Mouse (Mus musculus) liver, embryonic 14.5 days (tissue): ENCODE data around the gene Sohlh2.

ENCODE experiments used
- CTCF ChIP-seq: IDR thresholded peaks from 2 replicates; pipeline ENCODE4 v1.5.1; 2016; ENCODE audit warnings: antibody characterized with exemption, low read depth, control low read depth
- EP300 ChIP-seq: IDR thresholded peaks from 2 replicates; pipeline ENCODE4 v1.6.1; 2016; ENCODE audit warnings: antibody characterized with exemption, low read depth

DNA sequence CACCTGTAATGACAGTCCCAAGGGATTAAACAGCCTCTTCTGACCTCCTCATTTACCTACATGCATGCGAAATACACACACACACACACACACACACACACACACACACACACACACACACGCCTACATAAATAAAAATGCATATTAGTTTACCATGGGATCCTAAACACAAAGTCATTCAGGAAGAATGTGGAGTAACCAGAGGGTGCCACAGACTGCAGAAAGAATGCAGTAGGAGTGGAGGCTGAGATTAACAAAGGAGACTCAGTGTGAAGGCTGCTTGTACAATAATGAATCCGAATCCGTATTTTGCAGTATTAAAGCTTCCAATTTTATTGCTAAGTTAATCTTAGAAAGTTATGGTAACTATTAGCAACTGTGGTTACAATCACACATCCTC is 36.9 kb upstream of the Sohlh2 start:
- TF ChIP-seq CTCF (no peak), EP300 (no peak)
